Mouse (Mus musculus) midbrain, embryonic 14.5 days (tissue): ENCODE data around the gene Nf1. TPM values are rescaled to one million over a fixed set of nuclear protein-coding genes. Genes with fewer than 3 reads are reported as not detected.

Experiments used
- ATAC-seq: fragments of 200-750 bp; cut with Nextera tagmentation; 2 replicates; pipeline ENCODE4 v1.8.0; 2017; ENCODE audit warnings: moderate number of reproducible peaks, moderate library complexity; ENCODE audit not compliant: low FRiP score, low TSS enrichment
- DNase-seq: peaks from one replicate; pipeline ENCODE4 v3.0.0-alpha.2; 2015
- H3K27ac ChIP-seq: fragments of 300-500 bp; sonication (generic); replicated peaks from 2 replicates; pipeline ENCODE4 v1.5.1; 2014; ENCODE audit warnings: mild to moderate bottlenecking, low read depth, low read length, moderate library complexity
- H3K27me3 ChIP-seq: fragments of 300-500 bp; sonication (generic); 2 replicates; pipeline ENCODE4 v1.6.1; 2014; ENCODE audit warnings: low read length, control low read depth, mixed read lengths; ENCODE audit not compliant: control insufficient read depth, insufficient read depth
- H3K36me3 ChIP-seq: fragments of 300-500 bp; sonication (generic); 2 replicates; pipeline ENCODE4 v1.6.1; 2014; ENCODE audit warnings: low read length, control low read depth; ENCODE audit not compliant: control insufficient read depth, insufficient read depth
- H3K4me1 ChIP-seq: fragments of 300-500 bp; sonication (generic); 2 replicates; pipeline ENCODE4 v1.6.1; 2014; ENCODE audit warnings: mild to moderate bottlenecking, antibody characterized with exemption, low read length, control low read depth; ENCODE audit not compliant: control insufficient read depth, insufficient read depth
- H3K4me2 ChIP-seq: fragments of 300-500 bp; sonication (generic); 2 replicates; pipeline ENCODE4 v1.6.1; 2014; ENCODE audit warnings: mild to moderate bottlenecking, low read length, moderate library complexity
- H3K4me3 ChIP-seq: fragments of 300-500 bp; sonication (generic); replicated peaks from 2 replicates; pipeline ENCODE4 v1.5.1; 2014; ENCODE audit warnings: low read depth, low read length
- H3K9ac ChIP-seq: fragments of 300-500 bp; sonication (generic); replicated peaks from 2 replicates; pipeline ENCODE4 v1.6.1; 2014; ENCODE audit warnings: mild to moderate bottlenecking, low read length, moderate library complexity
- H3K9me3 ChIP-seq: fragments of 300-500 bp; sonication (generic); 2 replicates; pipeline ENCODE4 v1.6.1; 2016; ENCODE audit warnings: low read length, control low read depth, mixed read lengths; ENCODE audit not compliant: control insufficient read depth
- WGBS: fragments of 180-500 bp; shearing (Covaris S2); extraction: QIAGEN DNeasy Blood & Tissue Kit; methylation state at CpG from one replicate; pipeline ENCODE4 v1.1.7; 2014; 5-methylcytosine and 5-hydroxymethylcytosine counted together
- polyA plus RNA-seq: library from polyadenylated mRNA; unstranded; fragments of >200 nt; fragmentation: Nextera tagmentation; extraction: Ambion mirVana; gene quantifications from 2 replicates; pipeline ENCODE4 v1.2.1, GENCODE M21; 2014

Nf1 gene
- polyA plus RNA-seq, 1 experiment from 2014 or later: 15.6 TPM

GRCm38 (mm10) chr11:79503845-79504244 lies 164.4 kb downstream of the Nf1 start, which contains the start of gene Omg:
Omg (minus strand) TSS chr11:79504084.
- WGBS: 18% methylated on average over 8 of the region's 8 CpGs
- H3K4me3 ChIP-seq: 0 out of 2 replicates have a peak within 1 kb of the TSS, but pooled peaks have one; percentile 7
- DNase-seq: peak; percentile 71
- peak within 1 kb of the TSS; percentile 39 for H3K4me2 ChIP-seq
- H3K9ac ChIP-seq: no peak within 1 kb of the TSS
- H3K27ac ChIP-seq: no peak within 1 kb of the TSS
- H3K36me3 ChIP-seq: no peaks in the 10 kb centered on the region
- ATAC-seq: no peak; the same call in 1 of the 2 replicates
- no peaks in the 10 kb centered on the region for H3K27me3 ChIP-seq
- H3K4me1 ChIP-seq: peaks cover 5% of the 10 kb centered on the region; the same call in 1 of the 2 replicates
- H3K9me3 ChIP-seq: no peaks in the 10 kb centered on the region

- no peak overlapping the region for H3K9ac ChIP-seq
- H3K36me3 ChIP-seq: no peaks in the 10 kb centered on the region
- H3K9me3 ChIP-seq: no peaks in the 10 kb centered on the region
- DNase-seq (no peak), ATAC-seq (no peak)
- H3K4me3 ChIP-seq: no peak overlapping the region
- peaks cover 5% of the 10 kb centered on the region; the same call in 1 of the 2 replicates for H3K4me1 ChIP-seq
- H3K4me2 ChIP-seq: no peak overlapping the region
- no peak overlapping the region for H3K27ac ChIP-seq
- 76% methylated on average over 7 of the region's 7 CpGs for WGBS
- no peaks in the 10 kb centered on the region for H3K27me3 ChIP-seq
These were observed 165.0 kb downstream of the Nf1 start for GRCm38 (mm10) chr11:79504506-79504905.

GRCm38 (mm10) chr11:79511970-79512369 lies 172.5 kb downstream of the Nf1 start:
- no peaks in the 10 kb centered on the region for H3K4me1 ChIP-seq
- H3K4me3 ChIP-seq: no peak overlapping the region
- WGBS: 94% methylated on average over 3 of the region's 3 CpGs
- ATAC-seq (no peak), DNase-seq (no peak)
- H3K27me3 ChIP-seq: no peaks in the 10 kb centered on the region
- no peak overlapping the region for H3K27ac ChIP-seq
- no peak overlapping the region for H3K4me2 ChIP-seq
- H3K36me3 ChIP-seq: no peaks in the 10 kb centered on the region
- H3K9me3 ChIP-seq: no peaks in the 10 kb centered on the region
- H3K9ac ChIP-seq: no peak overlapping the region

GRCm38 (mm10) chr11:79515331-79515730 lies 175.8 kb downstream of the Nf1 start:
- H3K4me3 ChIP-seq: no peak overlapping the region
- 88% methylated on average over 6 of the region's 6 CpGs for WGBS
- no peaks in the 10 kb centered on the region for H3K27me3 ChIP-seq
- no peak overlapping the region for H3K4me2 ChIP-seq
- H3K9ac ChIP-seq: no peak overlapping the region
- no peaks in the 10 kb centered on the region for H3K4me1 ChIP-seq
- no peaks in the 10 kb centered on the region for H3K9me3 ChIP-seq
- H3K27ac ChIP-seq: no peak overlapping the region
- DNase-seq (no peak), ATAC-seq (no peak)
- no peaks in the 10 kb centered on the region for H3K36me3 ChIP-seq

- H3K4me1 ChIP-seq: no peaks in the 10 kb centered on the region
- 99% methylated on average over 2 of the region's 2 CpGs for WGBS
- no peak for DNase-seq
- no peak overlapping the region for H3K4me2 ChIP-seq
- H3K4me3 ChIP-seq: no peak overlapping the region
- H3K27me3 ChIP-seq: no peaks in the 10 kb centered on the region
- no peaks in the 10 kb centered on the region for H3K36me3 ChIP-seq
- no peaks in the 10 kb centered on the region for H3K9me3 ChIP-seq
- H3K9ac ChIP-seq: no peak overlapping the region
- no peak overlapping the region for H3K27ac ChIP-seq
- ATAC-seq: no peak
These were observed 176.3 kb downstream of the Nf1 start for GRCm38 (mm10) chr11:79515798-79516197.

GRCm38 (mm10) chr11:79519299-79519698 lies 179.8 kb downstream of the Nf1 start:
- DNase-seq: no peak
- 91% methylated on average over 6 of the region's 6 CpGs for WGBS
- Histone ChIP-seq H3K9me3 (no peaks in the 10 kb centered on the region), H3K36me3 (no peaks in the 10 kb centered on the region), H3K4me3 (no peak overlapping the region), H3K4me2 (no peak overlapping the region), H3K27ac (no peak overlapping the region), H3K9ac (no peak overlapping the region), H3K4me1 (no peaks in the 10 kb centered on the region), H3K27me3 (no peaks in the 10 kb centered on the region)
- no peak for ATAC-seq

GRCm38 (mm10) chr11:79519878-79520291 lies 180.4 kb downstream of the Nf1 start:
- no peak for DNase-seq

GRCm38 (mm10) chr11:79520772-79521171 lies 181.3 kb downstream of the Nf1 start:
- ATAC-seq (no peak), DNase-seq (no peak)
- H3K4me3 ChIP-seq: no peak overlapping the region
- H3K27me3 ChIP-seq: no peaks in the 10 kb centered on the region
- H3K9me3 ChIP-seq: no peaks in the 10 kb centered on the region
- H3K36me3 ChIP-seq: no peaks in the 10 kb centered on the region
- no peak overlapping the region for H3K9ac ChIP-seq
- no peak overlapping the region for H3K27ac ChIP-seq
- no peak overlapping the region for H3K4me2 ChIP-seq
- no peaks in the 10 kb centered on the region for H3K4me1 ChIP-seq

More at GRCm38 (mm10) chr11:79519878-79520291, 180.4 kb downstream of the Nf1 start:
- Histone ChIP-seq H3K4me3 (no peak overlapping the region), H3K36me3 (no peaks in the 10 kb centered on the region), H3K4me2 (no peak overlapping the region), H3K27ac (no peak overlapping the region), H3K4me1 (no peaks in the 10 kb centered on the region), H3K27me3 (no peaks in the 10 kb centered on the region), H3K9ac (no peak overlapping the region), H3K9me3 (no peaks in the 10 kb centered on the region)
- ATAC-seq: no peak
- 76% methylated on average over 1 of the region's 1 CpGs for WGBS

- Histone ChIP-seq H3K27me3 (no peaks in the 10 kb centered on the region), H3K4me3 (no peak overlapping the region), H3K9ac (no peak overlapping the region), H3K9me3 (no peaks in the 10 kb centered on the region), H3K4me1 (no peaks in the 10 kb centered on the region), H3K27ac (no peak overlapping the region), H3K4me2 (no peak overlapping the region), H3K36me3 (no peaks in the 10 kb centered on the region)
- no peak for DNase-seq
- ATAC-seq: no peak
These were observed 182.4 kb downstream of the Nf1 start for GRCm38 (mm10) chr11:79521930-79522329.
